Mouse (Mus musculus): ENCODE results near the gene Parp12. TPM values are rescaled to one million over a fixed set of nuclear protein-coding genes. Genes with fewer than 3 reads are reported as not detected.

Parp12 gene
- polyA plus RNA-seq, 1 experiment from 2014 or later: 5.2 TPM

GRCm38 (mm10) chr6:39118456-39118881 lies 320 bp upstream of the Parp12 start:
- Histone ChIP-seq H3K9ac (ENCODE audit: low read depth, low read length) (peak overlapping the region; percentile 82), H3K4me1 (ENCODE audit: control insufficient read depth, insufficient read depth, low read length) (peaks cover 6% of the 10 kb centered on the region; the same call in 1 of the 2 replicates), H3K27ac (ENCODE audit: low read depth, low read length) (no peak overlapping the region), H3K9me3 (replicated peaks; ENCODE audit: control insufficient read depth, low read length) (no peaks in the 10 kb centered on the region), H3K4me3 (ENCODE audit: low read depth, low read length) (peak overlapping the region; percentile 84), H3K27me3 (ENCODE audit: control insufficient read depth, insufficient read depth, low read length) (peaks cover 17% of the 10 kb centered on the region), H3K4me2 (peak overlapping the region; percentile 83), H3K36me3 (ENCODE audit: control insufficient read depth, insufficient read depth, low read length) (no peaks in the 10 kb centered on the region)
- 10% methylated on average over 49 of the region's 49 CpGs for WGBS (ENCODE audit: insufficient replicate concordance)
- no peak for ATAC-seq (replicated peaks; ENCODE audit: insufficient number of reproducible peaks, low FRiP score, low TSS enrichment)

GRCm38 (mm10) chr6:39115438-39115837 lies 2.7 kb downstream of the Parp12 start:
- Histone ChIP-seq H3K9ac (ENCODE audit: low read depth, low read length) (no peak overlapping the region), H3K36me3 (ENCODE audit: control insufficient read depth, insufficient read depth, low read length) (no peaks in the 10 kb centered on the region), H3K9me3 (replicated peaks; ENCODE audit: control insufficient read depth, low read length) (no peaks in the 10 kb centered on the region), H3K4me1 (ENCODE audit: control insufficient read depth, insufficient read depth, low read length) (peaks cover 6% of the 10 kb centered on the region; the same call in 1 of the 2 replicates), H3K27me3 (ENCODE audit: control insufficient read depth, insufficient read depth, low read length) (peaks cover 17% of the 10 kb centered on the region), H3K27ac (ENCODE audit: low read depth, low read length) (no peak overlapping the region), H3K4me3 (ENCODE audit: low read depth, low read length) (no peak overlapping the region), H3K4me2 (no peak overlapping the region)
- no peak for ATAC-seq (replicated peaks; ENCODE audit: insufficient number of reproducible peaks, low FRiP score, low TSS enrichment)
- WGBS (ENCODE audit: insufficient replicate concordance): 75% methylated on average over 1 of the region's 1 CpGs

- no peak overlapping the region for H3K4me2 ChIP-seq
- H3K9ac ChIP-seq (ENCODE audit: low read depth, low read length): no peak overlapping the region
- no peaks in the 10 kb centered on the region for H3K36me3 ChIP-seq (ENCODE audit: control insufficient read depth, insufficient read depth, low read length)
- H3K4me1 ChIP-seq (ENCODE audit: control insufficient read depth, insufficient read depth, low read length): peaks cover 6% of the 10 kb centered on the region; the same call in 1 of the 2 replicates
- ATAC-seq (replicated peaks; ENCODE audit: insufficient number of reproducible peaks, low FRiP score, low TSS enrichment): no peak
- H3K9me3 ChIP-seq (replicated peaks; ENCODE audit: control insufficient read depth, low read length): no peaks in the 10 kb centered on the region
- 87% methylated on average over 3 of the region's 3 CpGs for WGBS (ENCODE audit: insufficient replicate concordance)
- H3K4me3 ChIP-seq (ENCODE audit: low read depth, low read length): no peak overlapping the region
- no peak overlapping the region for H3K27ac ChIP-seq (ENCODE audit: low read depth, low read length)
- H3K27me3 ChIP-seq (ENCODE audit: control insufficient read depth, insufficient read depth, low read length): peaks cover 10% of the 10 kb centered on the region
Observed at GRCm38 (mm10) chr6:39113141-39113540, 5.0 kb downstream of the Parp12 start.

GRCm38 (mm10) chr6:39112701-39113100 lies 5.4 kb downstream of the Parp12 start:
- H3K4me1 ChIP-seq (ENCODE audit: control insufficient read depth, insufficient read depth, low read length): peaks cover 6% of the 10 kb centered on the region; the same call in 1 of the 2 replicates
- H3K36me3 ChIP-seq (ENCODE audit: control insufficient read depth, insufficient read depth, low read length): no peaks in the 10 kb centered on the region
- no peak overlapping the region for H3K27ac ChIP-seq (ENCODE audit: low read depth, low read length)
- no peak for ATAC-seq (replicated peaks; ENCODE audit: insufficient number of reproducible peaks, low FRiP score, low TSS enrichment)
- peaks cover 8% of the 10 kb centered on the region for H3K27me3 ChIP-seq (ENCODE audit: control insufficient read depth, insufficient read depth, low read length)
- no peak overlapping the region for H3K4me3 ChIP-seq (ENCODE audit: low read depth, low read length)
- H3K9me3 ChIP-seq (replicated peaks; ENCODE audit: control insufficient read depth, low read length): no peaks in the 10 kb centered on the region
- WGBS (ENCODE audit: insufficient replicate concordance): 88% methylated on average over 3 of the region's 3 CpGs
- no peak overlapping the region for H3K9ac ChIP-seq (ENCODE audit: low read depth, low read length)
- no peak overlapping the region for H3K4me2 ChIP-seq

- WGBS (ENCODE audit: insufficient replicate concordance): 48% methylated on average over 2 of the region's 2 CpGs
- H3K9me3 ChIP-seq (replicated peaks; ENCODE audit: control insufficient read depth, low read length): no peaks in the 10 kb centered on the region
- no peak for ATAC-seq (replicated peaks; ENCODE audit: insufficient number of reproducible peaks, low FRiP score, low TSS enrichment)
Observed at GRCm38 (mm10) chr6:39106812-39107211, 11.3 kb downstream of the Parp12 start.

GRCm38 (mm10) chr6:39104631-39105030 lies 13.5 kb downstream of the Parp12 start:
- Histone ChIP-seq H3K9ac (ENCODE audit: low read depth, low read length) (no peak overlapping the region), H3K9me3 (replicated peaks; ENCODE audit: control insufficient read depth, low read length) (no peaks in the 10 kb centered on the region), H3K4me3 (ENCODE audit: low read depth, low read length) (no peak overlapping the region), H3K4me1 (ENCODE audit: control insufficient read depth, insufficient read depth, low read length) (no peaks in the 10 kb centered on the region), H3K4me2 (no peak overlapping the region), H3K27me3 (ENCODE audit: control insufficient read depth, insufficient read depth, low read length) (no peaks in the 10 kb centered on the region), H3K27ac (ENCODE audit: low read depth, low read length) (no peak overlapping the region), H3K36me3 (ENCODE audit: control insufficient read depth, insufficient read depth, low read length) (no peaks in the 10 kb centered on the region)
- no peak for ATAC-seq (replicated peaks; ENCODE audit: insufficient number of reproducible peaks, low FRiP score, low TSS enrichment)
- 70% methylated on average over 4 of the region's 4 CpGs for WGBS (ENCODE audit: insufficient replicate concordance)

More at GRCm38 (mm10) chr6:39106812-39107211, 11.3 kb downstream of the Parp12 start:
- Histone ChIP-seq H3K27ac (ENCODE audit: low read depth, low read length) (no peak overlapping the region), H3K4me3 (ENCODE audit: low read depth, low read length) (no peak overlapping the region), H3K9ac (ENCODE audit: low read depth, low read length) (no peak overlapping the region), H3K4me1 (ENCODE audit: control insufficient read depth, insufficient read depth, low read length) (no peaks in the 10 kb centered on the region), H3K4me2 (no peak overlapping the region), H3K27me3 (ENCODE audit: control insufficient read depth, insufficient read depth, low read length) (no peaks in the 10 kb centered on the region), H3K36me3 (ENCODE audit: control insufficient read depth, insufficient read depth, low read length) (no peaks in the 10 kb centered on the region)

- ATAC-seq (replicated peaks; ENCODE audit: insufficient number of reproducible peaks, low FRiP score, low TSS enrichment): no peak
Observed at GRCm38 (mm10) chr6:39076498-39076897, 41.7 kb downstream of the Parp12 start.

GRCm38 (mm10) chr6:39074186-39074585 lies 44.0 kb downstream of the Parp12 start:
- ATAC-seq (replicated peaks; ENCODE audit: insufficient number of reproducible peaks, low FRiP score, low TSS enrichment): no peak
- no peaks in the 10 kb centered on the region for H3K9me3 ChIP-seq (replicated peaks; ENCODE audit: control insufficient read depth, low read length)
- no peak overlapping the region for H3K9ac ChIP-seq (ENCODE audit: low read depth, low read length)
- H3K27ac ChIP-seq (ENCODE audit: low read depth, low read length): no peak overlapping the region
- H3K4me1 ChIP-seq (ENCODE audit: control insufficient read depth, insufficient read depth, low read length): no peaks in the 10 kb centered on the region
- H3K36me3 ChIP-seq (ENCODE audit: control insufficient read depth, insufficient read depth, low read length): no peaks in the 10 kb centered on the region
- H3K4me2 ChIP-seq: no peak overlapping the region
- no peaks in the 10 kb centered on the region for H3K27me3 ChIP-seq (ENCODE audit: control insufficient read depth, insufficient read depth, low read length)
- H3K4me3 ChIP-seq (ENCODE audit: low read depth, low read length): no peak overlapping the region

More at GRCm38 (mm10) chr6:39076498-39076897, 41.7 kb downstream of the Parp12 start:
- no peaks in the 10 kb centered on the region for H3K4me1 ChIP-seq (ENCODE audit: control insufficient read depth, insufficient read depth, low read length)
- H3K36me3 ChIP-seq (ENCODE audit: control insufficient read depth, insufficient read depth, low read length): no peaks in the 10 kb centered on the region
- H3K4me3 ChIP-seq (ENCODE audit: low read depth, low read length): no peak overlapping the region
- no peak overlapping the region for H3K27ac ChIP-seq (ENCODE audit: low read depth, low read length)
- H3K4me2 ChIP-seq: no peak overlapping the region
- no peak overlapping the region for H3K9ac ChIP-seq (ENCODE audit: low read depth, low read length)
- no peaks in the 10 kb centered on the region for H3K27me3 ChIP-seq (ENCODE audit: control insufficient read depth, insufficient read depth, low read length)
- H3K9me3 ChIP-seq (replicated peaks; ENCODE audit: control insufficient read depth, low read length): no peaks in the 10 kb centered on the region

- no peaks in the 10 kb centered on the region for H3K36me3 ChIP-seq (ENCODE audit: control insufficient read depth, insufficient read depth, low read length)
- no peaks in the 10 kb centered on the region for H3K27me3 ChIP-seq (ENCODE audit: control insufficient read depth, insufficient read depth, low read length)
- H3K9ac ChIP-seq (ENCODE audit: low read depth, low read length): no peak overlapping the region
- H3K4me2 ChIP-seq: no peak overlapping the region
- 56% methylated on average over 5 of the region's 5 CpGs for WGBS (ENCODE audit: insufficient replicate concordance)
- no peaks in the 10 kb centered on the region for H3K9me3 ChIP-seq (replicated peaks; ENCODE audit: control insufficient read depth, low read length)
- ATAC-seq (replicated peaks; ENCODE audit: insufficient number of reproducible peaks, low FRiP score, low TSS enrichment): no peak
- no peak overlapping the region for H3K4me3 ChIP-seq (ENCODE audit: low read depth, low read length)
- no peaks in the 10 kb centered on the region for H3K4me1 ChIP-seq (ENCODE audit: control insufficient read depth, insufficient read depth, low read length)
- no peak overlapping the region for H3K27ac ChIP-seq (ENCODE audit: low read depth, low read length)
Observed at GRCm38 (mm10) chr6:39072664-39073063, 45.5 kb downstream of the Parp12 start.

All from heart, embryonic 11.5 days (tissue).